Mouse (Mus musculus): ENCODE measurements around the gene Olfr1373. TPM values are rescaled to one million over a fixed set of nuclear protein-coding genes. Genes with fewer than 3 reads are reported as not detected.

Gene Olfr1373
- polyA plus RNA-seq, 1 experiment from 2014 or later = not detected

DNA sequence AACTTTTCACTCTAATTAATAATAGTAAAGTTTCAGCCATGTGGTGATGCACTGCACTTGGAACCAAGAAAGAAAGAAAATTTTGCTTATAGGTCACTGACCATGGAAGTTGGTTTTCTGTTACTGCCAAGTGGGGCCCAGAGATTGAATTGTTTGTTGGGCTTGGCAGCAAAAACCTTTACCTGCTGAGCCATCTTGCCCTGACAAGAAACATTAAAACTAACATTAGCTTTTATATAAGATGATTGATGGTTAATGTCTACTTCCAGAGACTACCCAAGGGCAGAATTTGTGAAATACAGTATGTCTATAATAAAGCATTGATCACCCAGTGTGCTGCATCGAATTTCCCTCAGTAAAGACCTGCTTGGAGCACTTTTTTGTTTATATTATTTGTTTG is 38.9 kb downstream of the Olfr1373 start:
- Histone ChIP-seq H3K9me3 (replicated peaks) (no peaks in the 10 kb centered on the region), H3K4me1 (replicated peaks) (peaks cover 61% of the 10 kb centered on the region), H3K9ac (no peak overlapping the region), H3K4me3 (replicated peaks) (no peak overlapping the region), H3K27me3 (no peaks in the 10 kb centered on the region), H3K36me3 (0 out of 2 replicates have a peak, but pooled peaks cover 2% of the 10 kb centered on the region), H3K4me2 (no peak overlapping the region), H3K27ac (no peak overlapping the region)
- DNase-seq (no peak), ATAC-seq (ENCODE audit: low read depth) (no peak)
- WGBS (ENCODE audit: insufficient replicate concordance) = 77% methylated on average over 1 of the region's 1 CpGs

- H3K9me3 ChIP-seq (replicated peaks) = no peaks in the 10 kb centered on the region
- peak overlapping the region; percentile 24; the same call in 1 of the 2 replicates for H3K27ac ChIP-seq
- H3K4me1 ChIP-seq (replicated peaks) = peaks cover 65% of the 10 kb centered on the region
- no peak overlapping the region for H3K4me3 ChIP-seq (replicated peaks)
- ATAC-seq (ENCODE audit: low read depth) = no peak
- no peak overlapping the region for H3K9ac ChIP-seq
- 0 out of 2 replicates have a peak, but pooled peaks cover 5% of the 10 kb centered on the region for H3K36me3 ChIP-seq
- no peak overlapping the region for H3K4me2 ChIP-seq
- no peaks in the 10 kb centered on the region for H3K27me3 ChIP-seq
- whole genome bisulfite sequencing (ENCODE audit: insufficient replicate concordance) = 86% methylated on average over 2 of the region's 2 CpGs
- DNase-seq = no peak
These were observed 39.3 kb downstream of the Olfr1373 start for GRCm38 (mm10) chr11:52106037-52106436.

DNA sequence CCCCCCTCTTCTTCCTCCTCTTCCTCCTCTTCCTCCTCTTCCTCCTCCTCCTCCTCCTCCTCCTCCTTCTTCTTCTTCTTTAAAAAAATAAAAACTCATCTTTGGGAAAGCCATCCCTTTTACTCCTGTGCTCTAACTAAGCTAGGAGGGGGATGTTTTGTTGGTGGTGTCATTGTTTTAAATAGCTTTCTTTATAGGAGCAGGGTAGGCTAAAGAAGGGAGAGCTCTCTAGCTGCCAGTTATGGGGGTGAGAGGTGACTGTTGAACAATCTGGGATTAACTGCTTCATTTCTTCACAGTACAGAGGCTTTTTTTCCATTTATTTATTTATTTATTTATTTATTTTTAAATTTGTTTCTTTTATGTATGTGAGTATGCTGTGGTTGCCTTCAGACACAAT is 39.8 kb downstream of the Olfr1373 start:
- Histone ChIP-seq H3K36me3 (0 out of 2 replicates have a peak, but pooled peaks cover 6% of the 10 kb centered on the region), H3K9me3 (replicated peaks) (no peaks in the 10 kb centered on the region), H3K27me3 (no peaks in the 10 kb centered on the region), H3K9ac (no peak overlapping the region), H3K27ac (no peak overlapping the region), H3K4me2 (no peak overlapping the region), H3K4me1 (replicated peaks) (peaks cover 70% of the 10 kb centered on the region), H3K4me3 (replicated peaks) (no peak overlapping the region)
- no peak for ATAC-seq (ENCODE audit: low read depth)
- DNase-seq = no peak

GRCm38 (mm10) chr11:52102977-52103376 is 42.4 kb downstream of the Olfr1373 start:
- H3K4me1 ChIP-seq (replicated peaks) = peaks cover 63% of the 10 kb centered on the region
- DNase-seq (no peak), ATAC-seq (ENCODE audit: low read depth) (no peak)
- H3K27ac ChIP-seq = peak overlapping the region; percentile 7; the same call in 1 of the 2 replicates
- no peak overlapping the region for H3K4me3 ChIP-seq (replicated peaks)
- no peaks in the 10 kb centered on the region for H3K9me3 ChIP-seq (replicated peaks)
- H3K9ac ChIP-seq = no peak overlapping the region
- WGBS (ENCODE audit: insufficient replicate concordance) = 56% methylated on average over 4 of the region's 4 CpGs
- H3K27me3 ChIP-seq = no peaks in the 10 kb centered on the region
- H3K4me2 ChIP-seq = no peak overlapping the region
- 0 out of 2 replicates have a peak, but pooled peaks cover 3% of the 10 kb centered on the region for H3K36me3 ChIP-seq

- ATAC-seq (ENCODE audit: low read depth) (no peak), DNase-seq (no peak)
- Histone ChIP-seq H3K4me1 (replicated peaks) (peaks cover 57% of the 10 kb centered on the region), H3K27ac (peak overlapping the region; percentile 99), H3K9me3 (replicated peaks) (no peaks in the 10 kb centered on the region), H3K4me2 (peak overlapping the region; percentile 87), H3K36me3 (0 out of 2 replicates have a peak, but pooled peaks cover 3% of the 10 kb centered on the region), H3K27me3 (no peaks in the 10 kb centered on the region), H3K9ac (peak overlapping the region; percentile 99), H3K4me3 (replicated peaks) (peak overlapping the region; percentile 97)
- WGBS (ENCODE audit: insufficient replicate concordance) = 1% methylated on average over 7 of the region's 7 CpGs
These were observed 45.5 kb downstream of the Olfr1373 start for GRCm38 (mm10) chr11:52099771-52100219.

GRCm38 (mm10) chr11:52099031-52099761 is 46.1 kb downstream of the Olfr1373 start:
- Histone ChIP-seq H3K27me3 (no peaks in the 10 kb centered on the region), H3K9ac (peak overlapping the region; percentile 99), H3K4me3 (replicated peaks) (peak overlapping the region; percentile 97), H3K9me3 (replicated peaks) (no peaks in the 10 kb centered on the region), H3K4me2 (peak overlapping the region; percentile 87), H3K36me3 (0 out of 2 replicates have a peak, but pooled peaks cover 3% of the 10 kb centered on the region), H3K4me1 (replicated peaks) (peaks cover 51% of the 10 kb centered on the region), H3K27ac (peak overlapping the region; percentile 99)
- under 1% methylated on average over 72 of the region's 72 CpGs for WGBS (ENCODE audit: insufficient replicate concordance)
- ATAC-seq (ENCODE audit: low read depth) (peak; percentile 56), DNase-seq (peak; percentile 69)

GRCm38 (mm10) chr11:52098398-52098946 is 46.9 kb downstream of the Olfr1373 start, which contains the start of gene Ppp2ca:
Gene Ppp2ca, plus strand, starts transcription at chr11:52098681.
- Histone ChIP-seq H3K4me1 (replicated peaks) (peaks cover 49% of the 10 kb centered on the region), H3K36me3 (0 out of 2 replicates have a peak, but pooled peaks cover 3% of the 10 kb centered on the region), H3K27ac (peak within 1 kb of the TSS; percentile 99), H3K4me3 (replicated peaks) (peak within 1 kb of the TSS; percentile 97), H3K9ac (peak within 1 kb of the TSS; percentile 99), H3K9me3 (replicated peaks) (no peaks in the 10 kb centered on the region), H3K27me3 (0 out of 2 replicates have a peak, but pooled peaks cover 2% of the 10 kb centered on the region), H3K4me2 (peak within 1 kb of the TSS; percentile 87)
- ATAC-seq (ENCODE audit: low read depth) = peak; percentile 97
- DNase-seq = peak; percentile 98
- under 1% methylated on average over 53 of the region's 53 CpGs for WGBS (ENCODE audit: insufficient replicate concordance)

- Histone ChIP-seq H3K27me3 (0 out of 2 replicates have a peak, but pooled peaks cover 2% of the 10 kb centered on the region), H3K4me1 (replicated peaks) (peaks cover 41% of the 10 kb centered on the region), H3K9ac (peak overlapping the region; percentile 99), H3K27ac (peak overlapping the region; percentile 99), H3K4me2 (peak overlapping the region; percentile 87), H3K36me3 (0 out of 2 replicates have a peak, but pooled peaks cover 3% of the 10 kb centered on the region), H3K9me3 (replicated peaks) (no peaks in the 10 kb centered on the region), H3K4me3 (replicated peaks) (peak overlapping the region; percentile 97; the same call in 1 of the 2 replicates)
- 72% methylated on average over 2 of the region's 2 CpGs for WGBS (ENCODE audit: insufficient replicate concordance)
- DNase-seq (no peak), ATAC-seq (ENCODE audit: low read depth) (no peak)
These were observed 47.7 kb downstream of the Olfr1373 start for GRCm38 (mm10) chr11:52097596-52097995.

- Histone ChIP-seq H3K9ac (no peak overlapping the region), H3K4me3 (replicated peaks) (no peak overlapping the region), H3K4me2 (no peak overlapping the region), H3K4me1 (replicated peaks) (peaks cover 35% of the 10 kb centered on the region), H3K27ac (no peak overlapping the region), H3K36me3 (0 out of 2 replicates have a peak, but pooled peaks cover 3% of the 10 kb centered on the region), H3K27me3 (0 out of 2 replicates have a peak, but pooled peaks cover 2% of the 10 kb centered on the region), H3K9me3 (replicated peaks) (no peaks in the 10 kb centered on the region)
- 54% methylated on average over 3 of the region's 3 CpGs for WGBS (ENCODE audit: insufficient replicate concordance)
- DNase-seq (no peak), ATAC-seq (ENCODE audit: low read depth) (no peak)
These were observed 48.3 kb downstream of the Olfr1373 start for GRCm38 (mm10) chr11:52097016-52097415.
